Mouse (Mus musculus): ENCODE measurements around the gene Zp3. TPM values are rescaled to one million over a fixed set of nuclear protein-coding genes. Genes with fewer than 3 reads are reported as not detected.
A peak's percentile ranks its signal among the peaks of the same experiment; 100 is the strongest.

The Zp3 gene
- polyA plus RNA-seq, 1 experiment from 2014 or later, result 0.20 TPM

- 74% methylated on average over 6 of the region's 6 CpGs for WGBS
- no peak overlapping the region for H3K27ac ChIP-seq (ENCODE audit: low read length)
- no peak for ATAC-seq (ENCODE audit: low FRiP score, low TSS enrichment)
Observed at GRCm38 (mm10) chr5:135942710-135943109, 37.2 kb upstream of the Zp3 start.

GRCm38 (mm10) chr5:135945916-135946408 is 33.9 kb upstream of the Zp3 start:
- Histone ChIP-seq H3K36me3 (ENCODE audit: insufficient read depth, low read length) (no peaks in the 10 kb centered on the region), H3K4me1 (ENCODE audit: insufficient read depth, low read length) (0 out of 2 replicates have a peak, but pooled peaks cover 5% of the 10 kb centered on the region), H3K27ac (ENCODE audit: low read length) (no peak overlapping the region), H3K9me3 (ENCODE audit: low read length) (no peaks in the 10 kb centered on the region), H3K9ac (replicated peaks; ENCODE audit: low read length) (no peak overlapping the region), H3K4me2 (replicated peaks; ENCODE audit: low read depth, low read length) (no peak overlapping the region), H3K27me3 (ENCODE audit: insufficient read depth, low read length) (no peaks in the 10 kb centered on the region), H3K4me3 (ENCODE audit: low read length) (no peak overlapping the region)
- 59% methylated on average over 10 of the region's 10 CpGs for WGBS
- ATAC-seq (ENCODE audit: low FRiP score, low TSS enrichment), result no peak

More at GRCm38 (mm10) chr5:135942710-135943109, 37.2 kb upstream of the Zp3 start:
- Histone ChIP-seq H3K4me2 (replicated peaks; ENCODE audit: low read depth, low read length) (no peak overlapping the region), H3K4me3 (ENCODE audit: low read length) (no peak overlapping the region), H3K4me1 (ENCODE audit: insufficient read depth, low read length) (0 out of 2 replicates have a peak, but pooled peaks cover 5% of the 10 kb centered on the region), H3K9me3 (ENCODE audit: low read length) (no peaks in the 10 kb centered on the region), H3K9ac (replicated peaks; ENCODE audit: low read length) (no peak overlapping the region), H3K27me3 (ENCODE audit: insufficient read depth, low read length) (no peaks in the 10 kb centered on the region), H3K36me3 (ENCODE audit: insufficient read depth, low read length) (no peaks in the 10 kb centered on the region)

DNA sequence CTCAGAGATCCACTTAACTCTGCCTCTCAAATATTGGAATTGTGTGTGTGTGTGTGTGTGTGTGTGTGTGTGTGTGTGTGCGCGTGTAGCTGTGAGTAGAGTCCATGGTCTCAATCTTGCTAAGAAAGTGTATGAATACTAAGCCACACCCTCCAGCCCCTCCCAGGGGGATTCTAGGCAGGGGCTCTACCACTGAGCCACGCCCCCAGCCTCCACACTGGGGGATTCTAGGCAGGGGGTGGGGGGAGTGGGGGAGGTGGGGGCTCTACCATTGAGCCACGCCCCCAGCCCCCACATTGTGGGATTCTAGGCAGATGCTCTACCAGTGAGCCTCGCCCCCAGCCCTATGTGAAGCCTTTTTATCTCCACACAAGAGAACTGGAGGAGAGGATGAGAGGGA is 33.3 kb upstream of the Zp3 start:
- no peak overlapping the region for H3K27ac ChIP-seq (ENCODE audit: low read length)
- WGBS, result 77% methylated on average over 5 of the region's 5 CpGs
- H3K36me3 ChIP-seq (ENCODE audit: insufficient read depth, low read length), result no peaks in the 10 kb centered on the region
- no peak overlapping the region for H3K4me2 ChIP-seq (replicated peaks; ENCODE audit: low read depth, low read length)
- 0 out of 2 replicates have a peak, but pooled peaks cover 5% of the 10 kb centered on the region for H3K4me1 ChIP-seq (ENCODE audit: insufficient read depth, low read length)
- ATAC-seq (ENCODE audit: low FRiP score, low TSS enrichment), result no peak
- H3K27me3 ChIP-seq (ENCODE audit: insufficient read depth, low read length), result no peaks in the 10 kb centered on the region
- no peaks in the 10 kb centered on the region for H3K9me3 ChIP-seq (ENCODE audit: low read length)
- H3K9ac ChIP-seq (replicated peaks; ENCODE audit: low read length), result no peak overlapping the region
- H3K4me3 ChIP-seq (ENCODE audit: low read length), result no peak overlapping the region

GRCm38 (mm10) chr5:135950710-135951412 is 29.0 kb upstream of the Zp3 start:
- WGBS, result 75% methylated on average over 11 of the region's 11 CpGs
- Histone ChIP-seq H3K4me3 (ENCODE audit: low read length) (no peak overlapping the region), H3K9me3 (ENCODE audit: low read length) (no peaks in the 10 kb centered on the region), H3K4me2 (replicated peaks; ENCODE audit: low read depth, low read length) (no peak overlapping the region), H3K27me3 (ENCODE audit: insufficient read depth, low read length) (no peaks in the 10 kb centered on the region), H3K9ac (replicated peaks; ENCODE audit: low read length) (no peak overlapping the region), H3K27ac (ENCODE audit: low read length) (no peak overlapping the region), H3K4me1 (ENCODE audit: insufficient read depth, low read length) (0 out of 2 replicates have a peak, but pooled peaks cover 4% of the 10 kb centered on the region), H3K36me3 (ENCODE audit: insufficient read depth, low read length) (no peaks in the 10 kb centered on the region)
- no peak for ATAC-seq (ENCODE audit: low FRiP score, low TSS enrichment)

GRCm38 (mm10) chr5:135951660-135952059 is 28.2 kb upstream of the Zp3 start:
- H3K4me1 ChIP-seq (ENCODE audit: insufficient read depth, low read length), result no peaks in the 10 kb centered on the region
- no peak overlapping the region for H3K9ac ChIP-seq (replicated peaks; ENCODE audit: low read length)
- 94% methylated on average over 2 of the region's 2 CpGs for whole genome bisulfite sequencing
- H3K9me3 ChIP-seq (ENCODE audit: low read length), result no peaks in the 10 kb centered on the region
- no peaks in the 10 kb centered on the region for H3K36me3 ChIP-seq (ENCODE audit: insufficient read depth, low read length)
- H3K4me3 ChIP-seq (ENCODE audit: low read length), result no peak overlapping the region
- no peak for ATAC-seq (ENCODE audit: low FRiP score, low TSS enrichment)
- H3K27me3 ChIP-seq (ENCODE audit: insufficient read depth, low read length), result no peaks in the 10 kb centered on the region
- H3K4me2 ChIP-seq (replicated peaks; ENCODE audit: low read depth, low read length), result no peak overlapping the region
- H3K27ac ChIP-seq (ENCODE audit: low read length), result no peak overlapping the region

DNA sequence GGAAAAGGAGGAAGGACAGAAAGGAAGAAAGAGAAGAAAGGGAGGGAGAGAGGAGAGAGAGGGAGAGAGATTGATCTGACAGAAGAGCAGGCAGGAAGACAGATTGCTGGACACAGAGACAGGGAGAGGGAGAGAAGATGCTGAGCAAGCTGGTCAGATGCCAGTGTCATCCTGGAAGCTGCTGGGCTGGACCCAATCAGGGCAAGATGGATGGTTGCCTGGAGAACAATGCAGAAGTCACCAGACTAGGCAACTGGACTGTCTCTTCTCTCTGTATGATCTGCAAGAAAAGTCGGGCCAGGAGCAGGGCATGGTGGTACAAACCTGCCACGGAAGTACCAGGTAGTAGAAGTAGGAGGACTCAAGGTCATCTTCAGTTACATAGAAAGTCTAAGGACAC is 27.1 kb upstream of the Zp3 start:
- Histone ChIP-seq H3K4me1 (ENCODE audit: insufficient read depth, low read length) (peaks cover 5% of the 10 kb centered on the region; the same call in 1 of the 2 replicates), H3K36me3 (ENCODE audit: insufficient read depth, low read length) (no peaks in the 10 kb centered on the region), H3K9me3 (ENCODE audit: low read length) (no peaks in the 10 kb centered on the region), H3K27ac (ENCODE audit: low read length) (no peak overlapping the region), H3K4me2 (replicated peaks; ENCODE audit: low read depth, low read length) (no peak overlapping the region), H3K27me3 (ENCODE audit: insufficient read depth, low read length) (no peaks in the 10 kb centered on the region), H3K4me3 (ENCODE audit: low read length) (no peak overlapping the region), H3K9ac (replicated peaks; ENCODE audit: low read length) (no peak overlapping the region)
- WGBS, result 85% methylated on average over 2 of the region's 2 CpGs
- no peak for ATAC-seq (ENCODE audit: low FRiP score, low TSS enrichment)

DNA sequence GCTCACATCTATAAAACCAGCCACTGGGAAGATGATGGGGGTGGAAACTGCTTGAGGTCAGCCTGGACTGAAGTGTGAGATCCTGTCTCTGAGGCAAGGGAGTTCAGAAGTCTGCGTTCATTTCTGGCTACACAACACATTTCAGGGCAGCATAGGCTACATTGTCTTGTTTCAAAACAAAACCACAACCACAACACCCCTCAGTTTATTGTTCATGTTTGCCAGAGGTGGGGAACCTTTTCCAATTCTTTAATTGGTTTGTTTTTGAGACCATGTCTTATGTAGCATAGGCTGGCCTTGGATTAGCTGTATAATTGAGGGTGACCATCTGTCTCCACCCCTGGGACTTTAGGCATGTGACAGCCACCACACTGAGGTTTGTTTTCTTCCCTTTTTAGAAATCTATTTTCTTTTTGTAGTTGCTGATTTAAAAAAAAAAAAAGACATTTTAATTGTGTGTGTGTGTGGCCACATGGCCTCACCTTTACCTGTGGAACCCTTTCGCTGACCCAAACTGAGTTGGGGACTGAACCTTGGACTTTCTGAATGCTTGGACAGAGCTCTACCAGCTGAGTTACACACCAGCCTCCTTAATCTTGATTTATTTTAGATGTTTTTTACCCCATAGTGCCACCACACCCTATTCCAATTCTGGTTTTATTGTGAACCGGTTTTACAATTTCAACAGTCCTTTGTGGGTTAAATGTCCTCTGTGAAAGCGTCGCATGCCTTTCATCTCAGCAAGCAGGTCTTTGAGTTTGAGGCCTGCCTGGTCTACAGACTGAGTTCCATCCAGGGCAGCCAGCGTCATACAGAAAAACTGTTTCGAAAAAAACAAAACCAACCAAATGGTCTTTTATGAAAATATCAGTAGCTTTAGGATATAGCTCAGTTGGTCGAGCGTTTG is 23.3 kb upstream of the Zp3 start:
- Histone ChIP-seq H3K4me3 (ENCODE audit: low read length) (no peak overlapping the region), H3K36me3 (ENCODE audit: insufficient read depth, low read length) (no peaks in the 10 kb centered on the region), H3K9me3 (ENCODE audit: low read length) (no peaks in the 10 kb centered on the region), H3K27me3 (ENCODE audit: insufficient read depth, low read length) (no peaks in the 10 kb centered on the region), H3K4me1 (ENCODE audit: insufficient read depth, low read length) (peaks cover 13% of the 10 kb centered on the region), H3K9ac (replicated peaks; ENCODE audit: low read length) (peak overlapping the region; percentile 62), H3K4me2 (replicated peaks; ENCODE audit: low read depth, low read length) (peak overlapping the region; percentile 49), H3K27ac (ENCODE audit: low read length) (peak overlapping the region; percentile 95)
- no peak for ATAC-seq (ENCODE audit: low FRiP score, low TSS enrichment)
- 81% methylated on average over 9 of the region's 9 CpGs for WGBS

- Histone ChIP-seq H3K36me3 (ENCODE audit: insufficient read depth, low read length) (no peaks in the 10 kb centered on the region), H3K4me2 (replicated peaks; ENCODE audit: low read depth, low read length) (peak overlapping the region; percentile 49), H3K9me3 (ENCODE audit: low read length) (no peaks in the 10 kb centered on the region), H3K27ac (ENCODE audit: low read length) (peak overlapping the region; percentile 95), H3K4me3 (ENCODE audit: low read length) (peak overlapping the region; percentile 34), H3K27me3 (ENCODE audit: insufficient read depth, low read length) (no peaks in the 10 kb centered on the region), H3K9ac (replicated peaks; ENCODE audit: low read length) (peak overlapping the region; percentile 62), H3K4me1 (ENCODE audit: insufficient read depth, low read length) (peaks cover 18% of the 10 kb centered on the region)
- 9% methylated on average over 28 of the region's 28 CpGs for WGBS
- ATAC-seq (ENCODE audit: low FRiP score, low TSS enrichment), result peak; percentile 86
Observed at GRCm38 (mm10) chr5:135957207-135957974, 22.5 kb upstream of the Zp3 start.

DNA sequence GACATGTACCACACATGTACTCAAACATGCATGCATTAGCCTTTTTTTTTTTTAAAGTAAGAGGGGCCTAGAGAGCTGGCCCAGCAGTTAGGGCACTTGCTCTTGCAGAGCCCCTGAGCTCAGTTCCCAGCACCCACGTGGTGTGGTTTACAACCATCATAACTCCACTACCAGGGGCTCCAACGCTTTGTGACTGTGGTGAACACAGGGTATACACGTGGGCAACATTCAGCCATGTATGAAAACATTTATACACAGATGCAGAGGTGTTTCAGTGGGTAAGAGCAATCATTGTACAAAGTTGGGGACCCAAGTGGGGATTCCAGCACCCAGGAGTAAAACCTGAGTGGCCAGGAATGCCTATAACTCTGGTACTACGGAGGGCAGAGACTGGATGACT is 21.5 kb upstream of the Zp3 start:
- Histone ChIP-seq H3K36me3 (ENCODE audit: insufficient read depth, low read length) (no peaks in the 10 kb centered on the region), H3K9ac (replicated peaks; ENCODE audit: low read length) (no peak overlapping the region), H3K27me3 (ENCODE audit: insufficient read depth, low read length) (no peaks in the 10 kb centered on the region), H3K27ac (ENCODE audit: low read length) (peak overlapping the region; percentile 95), H3K4me2 (replicated peaks; ENCODE audit: low read depth, low read length) (peak overlapping the region; percentile 49), H3K9me3 (ENCODE audit: low read length) (no peaks in the 10 kb centered on the region), H3K4me3 (ENCODE audit: low read length) (no peak overlapping the region), H3K4me1 (ENCODE audit: insufficient read depth, low read length) (peaks cover 21% of the 10 kb centered on the region)
- no peak for ATAC-seq (ENCODE audit: low FRiP score, low TSS enrichment)
- 91% methylated on average over 4 of the region's 4 CpGs for WGBS
